Comparison of ENCODE assay signal across 12 mouse cellular contexts in genomic region chr2:26317991-26318672, GRCm38 (mm10). TPM values are rescaled to one million over a fixed set of nuclear protein-coding genes. Genes with fewer than 3 reads are reported as not detected.
DNase-seq lines count a peak whose midpoint lies in the region; ATAC-seq lines count a peak whose summit lies in the region.
"Had no signal": no experiment of that assay in that cellular context is flagged by ENCODE, and none has a peak within 500 bp of the region (broad histone marks: within the 10 kb centered on the region; RNA-seq: fewer than 3 reads in every experiment).

No protein-coding gene starts in this region.

- ATAC-seq in heart, embryonic 14.5 days (ENCODE audit: insufficient number of reproducible peaks, insufficient read depth, low FRiP score, low read depth) = no peak
- no peak for ATAC-seq in embryonic facial prominence, embryonic 14.5 days (ENCODE audit: low read depth)
- no peak for ATAC-seq in hindbrain, embryonic 15.5 days (ENCODE audit: low FRiP score, low read depth)
- no peak for ATAC-seq in midbrain, embryonic 16.5 days

- H3K9ac ChIP-seq in heart, embryonic 14.5 days (ENCODE audit: low read length) = peak overlapping the region; percentile 88
- peak overlapping the region; percentile 91; the same call in 1 of the 2 replicates for H3K9ac ChIP-seq in embryonic facial prominence, embryonic 14.5 days (ENCODE audit: low read depth, low read length)
- peak overlapping the region; percentile 17; the same call in 1 of the 2 replicates for H3K9ac ChIP-seq in hindbrain, embryonic 15.5 days
- peak overlapping the region; percentile 99 for H3K9ac ChIP-seq in midbrain, embryonic 16.5 days (ENCODE audit: low read depth, low read length)
- H3K9ac ChIP-seq: liver, embryonic 13.5 days had no signal

- peaks cover 39 to 50% of the 10 kb centered on the region in 2 experiments for H3K4me1 ChIP-seq in heart, embryonic 14.5 days (ENCODE audit: control insufficient read depth in 2 of 2, insufficient read depth in 2 of 2, low read length in 2 of 2)
- H3K4me1 ChIP-seq in embryonic facial prominence, embryonic 14.5 days (ENCODE audit: control insufficient read depth, insufficient read depth, low read length) = peaks cover 44% of the 10 kb centered on the region
- H3K4me1 ChIP-seq in hindbrain, embryonic 15.5 days (replicated peaks) = peaks cover 61% of the 10 kb centered on the region
- peaks cover 54% of the 10 kb centered on the region for H3K4me1 ChIP-seq in midbrain, embryonic 16.5 days (ENCODE audit: control insufficient read depth, insufficient read depth, low read length)

- H3K36me3 ChIP-seq in heart, embryonic 14.5 days (ENCODE audit: control insufficient read depth, insufficient read depth, low read length) = peaks cover 14% of the 10 kb centered on the region
- H3K36me3 ChIP-seq in embryonic facial prominence, embryonic 14.5 days (ENCODE audit: control insufficient read depth, insufficient read depth, low read length) = peaks cover 4% of the 10 kb centered on the region; the same call in 1 of the 2 replicates
- peaks cover 9% of the 10 kb centered on the region for H3K36me3 ChIP-seq in hindbrain, embryonic 15.5 days
- H3K36me3 ChIP-seq in midbrain, embryonic 16.5 days (ENCODE audit: control insufficient read depth, insufficient read depth, low read length) = no peaks in the 10 kb centered on the region; the same call in 1 of the 2 replicates
- H3K36me3 ChIP-seq: liver, embryonic 13.5 days had no signal

- H3K27ac ChIP-seq in heart, embryonic 14.5 days (replicated peaks in 1 of 2; ENCODE audit: control insufficient read depth in 1 of 2, insufficient read depth in 1 of 2, low read depth in 2 of 2, low read length in 2 of 2) = no peak overlapping the region
- H3K27ac ChIP-seq in embryonic facial prominence, embryonic 14.5 days (replicated peaks; ENCODE audit: low read depth, low read length) = no peak overlapping the region
- no peak overlapping the region for H3K27ac ChIP-seq in hindbrain, embryonic 15.5 days (replicated peaks)
- no peak overlapping the region for H3K27ac ChIP-seq in midbrain, embryonic 16.5 days (ENCODE audit: low read length)
- H3K27ac ChIP-seq: liver, embryonic 13.5 days had no signal

- no peak for DNase-seq in heart, adult 18-20 months
- no peak for DNase-seq in embryonic facial prominence, embryonic 14.5 days (ENCODE audit: low spot score)
- DNase-seq in urinary bladder, adult 18-20 months (ENCODE audit: low spot score in 2 of 2) = no peak
- no peak for DNase-seq in kidney, adult 8-10 months
- DNase-seq in left cerebral cortex, adult 11 months (ENCODE audit: low spot score) = no peak
- DNase-seq: heart, postnatal 14 days; liver, embryonic 13.5 days; thymus, postnatal 25 days had no signal

- H3K27me3 ChIP-seq in heart, embryonic 14.5 days (ENCODE audit: control insufficient read depth, insufficient read depth, low read length) = no peaks in the 10 kb centered on the region
- no peaks in the 10 kb centered on the region for H3K27me3 ChIP-seq in embryonic facial prominence, embryonic 14.5 days (replicated peaks; ENCODE audit: control insufficient read depth, insufficient read depth, low read length)
- no peaks in the 10 kb centered on the region for H3K27me3 ChIP-seq in hindbrain, embryonic 15.5 days
- no peaks in the 10 kb centered on the region for H3K27me3 ChIP-seq in midbrain, embryonic 16.5 days (ENCODE audit: control insufficient read depth, insufficient read depth, low read depth, low read length)

- H3K4me2 ChIP-seq in heart, embryonic 14.5 days (ENCODE audit: low read length) = no peak overlapping the region
- peak overlapping the region; percentile 86; the same call in 1 of the 2 replicates for H3K4me2 ChIP-seq in embryonic facial prominence, embryonic 14.5 days (ENCODE audit: low read depth, low read length)
- H3K4me2 ChIP-seq in hindbrain, embryonic 15.5 days = peak overlapping the region; percentile 87
- H3K4me2 ChIP-seq in midbrain, embryonic 16.5 days (ENCODE audit: low read length) = peak overlapping the region; percentile 73
- H3K4me2 ChIP-seq: liver, embryonic 13.5 days had no signal

- H3K9me3 ChIP-seq in heart, embryonic 14.5 days (ENCODE audit: control insufficient read depth, low read length) = no peaks in the 10 kb centered on the region
- no peaks in the 10 kb centered on the region for H3K9me3 ChIP-seq in embryonic facial prominence, embryonic 14.5 days (ENCODE audit: control insufficient read depth, low read length)
- no peaks in the 10 kb centered on the region for H3K9me3 ChIP-seq in hindbrain, embryonic 15.5 days
- H3K9me3 ChIP-seq in midbrain, embryonic 16.5 days (replicated peaks; ENCODE audit: control insufficient read depth, low read length, poor library complexity, severe bottlenecking) = no peaks in the 10 kb centered on the region
- H3K9me3 ChIP-seq: liver, embryonic 13.5 days had no signal

- 83% methylated on average over 3 of the region's 3 CpGs for WGBS in heart, embryonic 14.5 days
- WGBS in embryonic facial prominence, embryonic 14.5 days = 88% methylated on average over 3 of the region's 3 CpGs
- WGBS in hindbrain, embryonic 15.5 days = 94% methylated on average over 3 of the region's 3 CpGs
- WGBS in midbrain, embryonic 16.5 days = 86% methylated on average over 3 of the region's 3 CpGs

- H3K4me3 ChIP-seq in heart, embryonic 14.5 days (ENCODE audit: control insufficient read depth in 1 of 2, insufficient read depth in 1 of 2, low read depth in 1 of 2, low read length in 2 of 2) = no peak overlapping the region
- H3K4me3 ChIP-seq in embryonic facial prominence, embryonic 14.5 days (ENCODE audit: low read depth, low read length) = no peak overlapping the region
- peak overlapping the region; percentile 63; the same call in 1 of the 2 replicates for H3K4me3 ChIP-seq in hindbrain, embryonic 15.5 days
- no peak overlapping the region for H3K4me3 ChIP-seq in midbrain, embryonic 16.5 days (ENCODE audit: low read depth, low read length)
- H3K4me3 ChIP-seq: liver, embryonic 13.5 days had no signal

RNA-seq across cellular contexts. Expression of gene Gpsm1, which starts 2.8 kb away (rescaled TPM):
- 36.5 and 36.9 TPM in 2 replicates for polyA plus RNA-seq in heart, embryonic 14.5 days (2014; fragmentation: Nextera tagmentation; extraction: Ambion mirVana)
- total RNA-seq in heart, adult 18-20 months (2021) = 100 to 1,000 TPM; 175 to 238 TPM
- polyA plus RNA-seq in embryonic facial prominence, embryonic 14.5 days (2014; fragmentation: Nextera tagmentation; extraction: Ambion mirVana) = 29.3 and 33.8 TPM in 2 replicates
- 177 and 199 TPM in 2 replicates for polyA plus RNA-seq in hindbrain, embryonic 15.5 days (2015; fragmentation: Nextera tagmentation; extraction: Ambion mirVana)
- polyA plus RNA-seq in midbrain, embryonic 16.5 days (2015; fragmentation: Nextera tagmentation; extraction: Ambion mirVana) = 182 and 188 TPM in 2 replicates

RNA-seq across cellular contexts. Expression of gene Ccdc187, which starts 23.8 kb away (rescaled TPM):
- 0.16 and 0.24 TPM in 2 replicates for polyA plus RNA-seq in heart, embryonic 14.5 days (2014; fragmentation: Nextera tagmentation; extraction: Ambion mirVana)
- under 1 TPM; 0.05 to 0.13 TPM for total RNA-seq in heart, adult 18-20 months (2021)
- 0.17 and 0.28 TPM in 2 replicates for polyA plus RNA-seq in embryonic facial prominence, embryonic 14.5 days (2014; fragmentation: Nextera tagmentation; extraction: Ambion mirVana)
- 0.16 and 0.25 TPM in 2 replicates for polyA plus RNA-seq in hindbrain, embryonic 15.5 days (2015; fragmentation: Nextera tagmentation; extraction: Ambion mirVana)
- 0.21 and 0.29 TPM in 2 replicates for polyA plus RNA-seq in midbrain, embryonic 16.5 days (2015; fragmentation: Nextera tagmentation; extraction: Ambion mirVana)
- total RNA-seq: CH12.LX had no signal

RNA-seq across cellular contexts. Expression of gene Dnlz, which starts 33.8 kb away (rescaled TPM):
- polyA plus RNA-seq in heart, embryonic 14.5 days (2014; fragmentation: Nextera tagmentation; extraction: Ambion mirVana) = 27.5 and 30.8 TPM in 2 replicates
- 10 to 100 TPM; 24.5 to 25.3 TPM for total RNA-seq in heart, adult 18-20 months (2021)
- 24.2 and 27.6 TPM in 2 replicates for polyA plus RNA-seq in embryonic facial prominence, embryonic 14.5 days (2014; fragmentation: Nextera tagmentation; extraction: Ambion mirVana)
- 28.3 and 32.6 TPM in 2 replicates for polyA plus RNA-seq in hindbrain, embryonic 15.5 days (2015; fragmentation: Nextera tagmentation; extraction: Ambion mirVana)
- 24.7 and 27.2 TPM in 2 replicates for polyA plus RNA-seq in midbrain, embryonic 16.5 days (2015; fragmentation: Nextera tagmentation; extraction: Ambion mirVana)

RNA-seq across cellular contexts. Expression of gene Card9, which starts 42.6 kb away (rescaled TPM):
- polyA plus RNA-seq in heart, embryonic 14.5 days (2014; fragmentation: Nextera tagmentation; extraction: Ambion mirVana) = 0.57 and 0.61 TPM in 2 replicates
- 1 to 10 TPM in 1 of 2 experiments, under 1 TPM in 1; 0.89 to 1.1 TPM for total RNA-seq in heart, adult 18-20 months (2021)
- 1.3 and 2.1 TPM in 2 replicates for polyA plus RNA-seq in embryonic facial prominence, embryonic 14.5 days (2014; fragmentation: Nextera tagmentation; extraction: Ambion mirVana)
- 1.5 and 3.2 TPM in 2 replicates for polyA plus RNA-seq in hindbrain, embryonic 15.5 days (2015; fragmentation: Nextera tagmentation; extraction: Ambion mirVana)
- 1.0 and 2.7 TPM in 2 replicates for polyA plus RNA-seq in midbrain, embryonic 16.5 days (2015; fragmentation: Nextera tagmentation; extraction: Ambion mirVana)

Comparison
In these comparisons a context has a peak if more than half of its experiments do, and no peak if none do; other contexts are left out.
1. H3K9ac ChIP-seq: peak in every context shown above with its lines; median percentile 99 in midbrain, embryonic 16.5 days; 91 in embryonic facial prominence, embryonic 14.5 days; 88 in heart, embryonic 14.5 days; 17 in hindbrain, embryonic 15.5 days.